Mouse (Mus musculus) spleen, embryonic (tissue): ENCODE data around the gene Cygb.

Experiments used
- CTCF ChIA-PET: fragments of 350-600 bp; sonication (Branson Sonifier 250); formaldehyde crosslinking; loops from one replicate; lab custom pipeline; 2022; lab: Charles Lee

The Cygb gene

GRCm38 (mm10) chr11:116654255-116654821 is at the start of gene Cygb:
TSS of gene Cygb (minus strand) at chr11:116654313.
- CTCF ChIA-PET, result no interaction called here

- CTCF ChIA-PET, result no interaction called here
Observed at GRCm38 (mm10) chr11:116701377-116701841, 47.3 kb upstream of the Cygb start.

- CTCF ChIA-PET, result no interaction called here
Observed at GRCm38 (mm10) chr11:116697521-116697920, 43.4 kb upstream of the Cygb start.

GRCm38 (mm10) chr11:116696426-116696825 is 42.3 kb upstream of the Cygb start:
- CTCF ChIA-PET, result no interaction called here

- CTCF ChIA-PET, result no interaction called here
Observed at GRCm38 (mm10) chr11:116695194-116695880, 41.2 kb upstream of the Cygb start.

GRCm38 (mm10) chr11:116694250-116695193 is 40.4 kb upstream of the Cygb start:
- CTCF ChIA-PET, result interaction anchor here (0.5 kb wide), 1 partner anchor 22 kb away, joined by 8 read pairs; no protein-coding TSS in a partner anchor

GRCm38 (mm10) chr11:116693899-116694249 is 39.8 kb upstream of the Cygb start:
- CTCF ChIA-PET, result interaction anchor here (0.5 kb wide), 1 partner anchor 22 kb away, joined by 8 read pairs; no protein-coding TSS in a partner anchor

GRCm38 (mm10) chr11:116690701-116691575 is 36.8 kb upstream of the Cygb start:
- CTCF ChIA-PET, result no interaction called here

GRCm38 (mm10) chr11:116689622-116690021 is 35.5 kb upstream of the Cygb start:
- CTCF ChIA-PET, result no interaction called here

GRCm38 (mm10) chr11:116687897-116688296 is 33.8 kb upstream of the Cygb start:
- CTCF ChIA-PET, result no interaction called here

- CTCF ChIA-PET, result no interaction called here
Observed at GRCm38 (mm10) chr11:116685729-116686128, 31.6 kb upstream of the Cygb start.

- CTCF ChIA-PET, result no interaction called here
Observed at GRCm38 (mm10) chr11:116683777-116684176, 29.7 kb upstream of the Cygb start.

GRCm38 (mm10) chr11:116682501-116683144 is 28.5 kb upstream of the Cygb start:
- CTCF ChIA-PET, result no interaction called here

GRCm38 (mm10) chr11:116681147-116681546 is 27.0 kb upstream of the Cygb start:
- CTCF ChIA-PET, result no interaction called here

- CTCF ChIA-PET, result no interaction called here
Observed at GRCm38 (mm10) chr11:116680321-116681091, 26.4 kb upstream of the Cygb start.

- CTCF ChIA-PET, result no interaction called here
Observed at GRCm38 (mm10) chr11:116679148-116679547, 25.0 kb upstream of the Cygb start.

- CTCF ChIA-PET, result no interaction called here
Observed at GRCm38 (mm10) chr11:116677711-116678441, 23.8 kb upstream of the Cygb start.

- CTCF ChIA-PET, result no interaction called here
Observed at GRCm38 (mm10) chr11:116676175-116676976, 22.3 kb upstream of the Cygb start.
